Mouse (Mus musculus): ENCODE measurements around the gene Enthd1.

GRCm38 (mm10) chr15:80502741-80503140 is 62.2 kb downstream of the Enthd1 start:
- TF ChIP-seq CTCF (IDR thresholded peaks at IDR 0.05; ENCODE audit: low read depth, low read length) = no peak
- TF ChIP-seq POLR2AphosphoS5 (IDR thresholded peaks at IDR 0.05; ENCODE audit: insufficient replicate concordance, low read depth, low read length) = no peak
- no peak for TF ChIP-seq TAL1 (conservative IDR thresholded peaks at IDR 0.05; ENCODE audit: low read depth, low read length)
- no peak for TF ChIP-seq GATA1 (IDR thresholded peaks at IDR 0.05; ENCODE audit: borderline replicate concordance, low read length)
